Mouse (Mus musculus): ENCODE measurements at regions not wholly inside any gene's neighbourhood (a gene's known extent, or its start where the extent isn't known, plus 50 kb on each side); places are given as distances from the start of the nearest gene placed in this dataset.

- ChIA-PET POLR2A (interaction anchor here (0.6 to 1.0 kb wide), 2 partner anchors 270 to 276 kb away, joined by 3 read pairs; partner anchors contain the start of gene Gli2), CTCF (interaction anchor here (1.5 to 1.6 kb wide), 2 partner anchors 8 to 277 kb away, joined by 4 to 6 read pairs; no protein-coding TSS in a partner anchor)
- in situ Hi-C loops (cut with MboI; ENCODE audit: low pct_unique_long_range_greater_than_20kb): loop anchor here (10.0 kb wide), 1 partner anchor 688 kb away; no protein-coding TSS in a partner anchor
- no peaks in the 10 kb centered on the region for H3K27me3 ChIP-seq
- no peak for TF ChIP-seq CTCF (IDR thresholded peaks at IDR 0.05)
- DNase-seq (ENCODE audit: low read depth, low spot score) (no peak), ATAC-seq (no peak)
Observed at GRCm38 (mm10) chr1:118776594-118777441, 149.1 kb downstream of the Tfcp2l1 start.
